Comparison of ENCODE assay signal across 15 mouse cellular contexts in genomic region chr15:72283846-72284245, GRCm38 (mm10).
"Had no signal": no experiment of that assay in that cellular context is flagged by ENCODE, and none has a peak within 500 bp of the region (broad histone marks: within the 10 kb centered on the region; RNA-seq: fewer than 3 reads in every experiment).

No protein-coding gene starts in this region.

- H3K4me3 ChIP-seq: layer of hippocampus, adult 2 months; limb, embryonic 10.5 days; liver, embryonic 15.5 days; neural tube, embryonic 15.5 days had no signal

- H3K4me1 ChIP-seq: limb, embryonic 10.5 days; liver, embryonic 15.5 days; neural tube, embryonic 15.5 days had no signal

- ATAC-seq: intestine, postnatal 0 days; lung, postnatal 0 days had no signal

- DNase-seq: kidney, adult 9 months; kidney, postnatal 4 days; lung, adult 2 months; lung, postnatal 36 days; right cerebral cortex, postnatal 14 days; thymus, postnatal 36 days had no signal

- H3K9me3 ChIP-seq: limb, embryonic 10.5 days; liver, embryonic 15.5 days; neural tube, embryonic 15.5 days had no signal

- H3K4me2 ChIP-seq: liver, embryonic 11.5 days; liver, embryonic 15.5 days; midbrain, embryonic 11.5 days; neural tube, embryonic 15.5 days had no signal

- H3K36me3 ChIP-seq: limb, embryonic 10.5 days; liver, embryonic 15.5 days; neural tube, embryonic 15.5 days had no signal

- H3K27ac ChIP-seq: kidney, postnatal 0 days; layer of hippocampus, adult 2 months; limb, embryonic 10.5 days; liver, embryonic 15.5 days; neural tube, embryonic 15.5 days had no signal

- H3K27me3 ChIP-seq: liver, embryonic 15.5 days; neural tube, embryonic 15.5 days had no signal

- H3K9ac ChIP-seq: liver, embryonic 15.5 days; neural tube, embryonic 15.5 days had no signal
